Mouse (Mus musculus): ENCODE measurements at regions not wholly inside any gene's neighbourhood (a gene's known extent, or its start where the extent isn't known, plus 50 kb on each side); places are given as distances from the start of the nearest gene placed in this dataset.

GRCm38 (mm10) chr1:29595003-29595402 lies 815.0 kb upstream of the Gm597 start:
- DNase-seq (ENCODE audit: low spot score in 2 of 2), result peak; percentile 3 to 13

GRCm38 (mm10) chr1:29587810-29588209 lies 807.8 kb upstream of the Gm597 start:
- peak; percentile 12 to 77 for DNase-seq (ENCODE audit: low spot score in 2 of 2)
